Mouse (Mus musculus) hindbrain, postnatal 0 days (tissue): ENCODE results near the gene Adgrl3. TPM values are rescaled to one million over a fixed set of nuclear protein-coding genes. Genes with fewer than 3 reads are reported as not detected.

Experiments used
- ATAC-seq: fragments of 200-750 bp; cut with Nextera tagmentation; 2 replicates; pipeline ENCODE4 v1.8.0; 2017; ENCODE audit warnings: mild to moderate bottlenecking, moderate TSS enrichment, moderate library complexity
- DNase-seq: peaks from one replicate; pipeline ENCODE4 v3.0.0-alpha.2; 2015; ENCODE audit warnings: low spot score
- H3K27ac ChIP-seq: fragments of 300-500 bp; sonication (generic); 2 replicates; pipeline ENCODE4 v1.5.1; 2014; ENCODE audit warnings: mild to moderate bottlenecking
- H3K27me3 ChIP-seq: fragments of 300-500 bp; sonication (generic); 2 replicates; pipeline ENCODE4 v1.6.1; 2014; ENCODE audit warnings: low read length, mixed read lengths; ENCODE audit not compliant: insufficient read depth
- H3K36me3 ChIP-seq: fragments of 300-500 bp; sonication (generic); 2 replicates; pipeline ENCODE4 v1.6.1; 2014; ENCODE audit warnings: low read length, mixed read lengths; ENCODE audit not compliant: insufficient read depth
- H3K4me1 ChIP-seq: fragments of 300-500 bp; sonication (generic); 2 replicates; pipeline ENCODE4 v1.6.1; 2014; ENCODE audit warnings: antibody characterized with exemption, low read length, mixed read lengths; ENCODE audit not compliant: insufficient read depth
- H3K4me2 ChIP-seq: fragments of 300-500 bp; sonication (generic); 2 replicates; pipeline ENCODE4 v1.6.1; 2014; ENCODE audit warnings: low read depth, mild to moderate bottlenecking, low read length, moderate library complexity, mixed read lengths
- H3K4me3 ChIP-seq: fragments of 300-500 bp; sonication (generic); 2 replicates; pipeline ENCODE4 v1.5.1; 2014; ENCODE audit warnings: low read length
- H3K9ac ChIP-seq: fragments of 300-500 bp; sonication (generic); replicated peaks from 2 replicates; pipeline ENCODE4 v1.6.1; 2014; ENCODE audit warnings: mild to moderate bottlenecking, low read length, moderate library complexity, mixed read lengths
- H3K9me3 ChIP-seq: fragments of 300-500 bp; sonication (generic); 2 replicates; pipeline ENCODE4 v1.6.1; 2016; ENCODE audit warnings: low read length, mixed read lengths
- CTCF ChIP-seq: IDR thresholded peaks from 2 replicates; pipeline ENCODE4 v1.5.1; 2016; ENCODE audit warnings: antibody characterized with exemption, control low read depth, low read depth
- WGBS: fragments of 180-500 bp; shearing (Covaris S2); extraction: QIAGEN DNeasy Blood & Tissue Kit; methylation state at CpG from one replicate; pipeline ENCODE4 v1.1.7; 2014; 5-methylcytosine and 5-hydroxymethylcytosine counted together
- polyA plus RNA-seq: library from polyadenylated mRNA; unstranded; fragments of >200 nt; fragmentation: Nextera tagmentation; extraction: Ambion mirVana; gene quantifications from 2 replicates; pipeline ENCODE4 v1.2.1, GENCODE M21; 2015
- total RNA-seq: library from RNA; depleted of rRNA; stranded (reverse); fragments of >200 nt; gene quantifications from 2 replicates; pipeline ENCODE4 v1.2.3, GENCODE M21; 2014

Gene Adgrl3
- total and polyA plus RNA-seq, 2 experiments from 2014 or later = 52.7 to 186 TPM

- ATAC-seq = no peak
Measured at GRCm38 (mm10) chr5:81590005-81590694, 570.2 kb downstream of the Adgrl3 start.

GRCm38 (mm10) chr5:81591481-81591880 is 571.5 kb downstream of the Adgrl3 start:
- no peak overlapping the region for H3K27ac ChIP-seq
- H3K4me3 ChIP-seq = no peak overlapping the region
- H3K9ac ChIP-seq = no peak overlapping the region
- TF ChIP-seq CTCF = no peak
- H3K4me1 ChIP-seq = no peaks in the 10 kb centered on the region
- ATAC-seq = no peak
- H3K36me3 ChIP-seq = no peaks in the 10 kb centered on the region
- H3K4me2 ChIP-seq = no peak overlapping the region
- WGBS = 48% methylated on average over 3 of the region's 3 CpGs
- no peaks in the 10 kb centered on the region for H3K9me3 ChIP-seq
- DNase-seq = no peak
- no peaks in the 10 kb centered on the region for H3K27me3 ChIP-seq

More at GRCm38 (mm10) chr5:81590005-81590694, 570.2 kb downstream of the Adgrl3 start:
- no peak for DNase-seq
- Histone ChIP-seq H3K4me1 (no peaks in the 10 kb centered on the region), H3K4me3 (no peak overlapping the region), H3K27ac (no peak overlapping the region), H3K9me3 (no peaks in the 10 kb centered on the region), H3K9ac (no peak overlapping the region), H3K36me3 (no peaks in the 10 kb centered on the region), H3K4me2 (no peak overlapping the region), H3K27me3 (no peaks in the 10 kb centered on the region)
- WGBS = 84% methylated on average over 14 of the region's 14 CpGs
- no peak for TF ChIP-seq CTCF

DNA sequence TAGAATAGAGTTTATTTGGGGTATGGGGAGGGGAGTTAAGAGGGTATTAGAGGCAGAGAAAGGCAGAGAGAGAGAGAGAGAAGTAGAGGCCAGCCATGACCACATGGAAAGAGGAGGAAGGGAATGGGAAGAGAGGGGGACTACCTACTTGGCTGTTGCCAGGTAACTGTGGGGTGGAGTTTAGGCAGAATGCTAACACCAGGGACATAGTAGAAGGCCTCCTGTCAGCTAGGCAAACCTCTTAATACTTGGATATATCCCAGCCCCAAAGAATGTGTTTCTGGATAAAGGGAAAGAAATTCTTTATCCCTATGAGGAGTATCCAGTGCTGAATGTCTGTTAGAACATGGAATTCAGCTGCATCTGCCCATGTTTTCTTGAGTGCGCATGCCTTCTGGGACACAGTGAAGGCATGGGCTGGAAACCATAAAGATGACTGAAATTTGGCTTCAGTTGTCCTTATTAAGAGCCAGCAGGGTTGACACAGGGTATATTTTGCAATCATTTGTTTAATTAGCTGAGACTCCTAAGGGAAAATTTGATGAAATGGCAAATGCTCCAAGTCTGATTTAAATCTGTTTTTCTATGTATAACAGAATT is 573.6 kb downstream of the Adgrl3 start:
- H3K4me3 ChIP-seq = no peak overlapping the region
- no peak for DNase-seq
- no peak overlapping the region for H3K9ac ChIP-seq
- H3K27me3 ChIP-seq = no peaks in the 10 kb centered on the region
- H3K27ac ChIP-seq = no peak overlapping the region
- ATAC-seq = no peak
- WGBS = 76% methylated on average over 1 of the region's 1 CpGs
- H3K36me3 ChIP-seq = no peaks in the 10 kb centered on the region
- TF ChIP-seq CTCF = no peak
- H3K4me1 ChIP-seq = no peaks in the 10 kb centered on the region
- H3K9me3 ChIP-seq = no peaks in the 10 kb centered on the region
- H3K4me2 ChIP-seq = no peak overlapping the region

DNA sequence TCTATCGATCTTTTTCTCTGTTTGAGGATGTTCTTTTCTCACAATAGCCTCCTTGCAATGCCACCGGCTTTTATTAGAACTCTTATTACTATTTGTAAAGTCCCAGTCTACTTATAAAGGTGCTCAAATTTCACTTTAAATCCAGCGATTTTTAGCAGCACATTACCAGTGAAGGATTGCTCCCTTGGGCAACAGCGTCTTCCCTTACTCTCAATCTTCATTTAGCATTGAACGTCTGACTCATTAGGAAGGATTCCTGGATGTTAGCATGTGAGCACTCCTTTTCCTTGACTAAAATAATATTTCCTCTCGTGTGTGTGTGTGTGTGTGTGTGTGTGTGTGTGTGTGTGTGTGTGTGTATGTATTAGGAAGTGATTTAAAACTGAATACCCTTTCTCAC is 578.1 kb downstream of the Adgrl3 start:
- no peaks in the 10 kb centered on the region for H3K27me3 ChIP-seq
- ATAC-seq (no peak), DNase-seq (peak; percentile 25)
- H3K36me3 ChIP-seq = no peaks in the 10 kb centered on the region
- no peak overlapping the region for H3K4me3 ChIP-seq
- H3K27ac ChIP-seq = no peak overlapping the region
- H3K9ac ChIP-seq = no peak overlapping the region
- 60% methylated on average over 6 of the region's 6 CpGs for WGBS
- no peak for TF ChIP-seq CTCF
- no peaks in the 10 kb centered on the region for H3K9me3 ChIP-seq
- H3K4me1 ChIP-seq = no peaks in the 10 kb centered on the region
- no peak overlapping the region for H3K4me2 ChIP-seq

DNA sequence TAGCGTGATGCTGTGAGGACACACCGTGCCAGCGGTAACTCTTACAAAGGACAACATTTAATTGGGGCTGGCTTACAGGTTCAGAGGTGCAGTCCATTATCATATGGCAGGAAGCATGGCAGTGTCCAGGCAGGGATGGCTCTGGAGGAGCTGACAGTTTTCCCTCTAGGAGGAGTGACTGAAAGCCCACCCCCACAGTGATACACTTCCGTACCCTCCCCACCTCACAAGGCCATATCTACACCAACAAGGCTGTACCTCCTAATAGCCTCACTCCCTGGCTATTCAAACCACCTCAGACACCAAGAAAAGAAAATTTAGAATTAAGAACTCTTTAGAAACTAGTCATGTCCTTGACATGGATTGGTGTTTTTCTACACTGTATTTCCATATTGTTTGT is 583.0 kb downstream of the Adgrl3 start:
- Histone ChIP-seq H3K4me2 (no peak overlapping the region), H3K9ac (no peak overlapping the region), H3K27ac (no peak overlapping the region), H3K36me3 (no peaks in the 10 kb centered on the region), H3K4me1 (no peaks in the 10 kb centered on the region), H3K27me3 (no peaks in the 10 kb centered on the region), H3K9me3 (no peaks in the 10 kb centered on the region), H3K4me3 (no peak overlapping the region)
- WGBS = 81% methylated on average over 4 of the region's 4 CpGs
- TF ChIP-seq CTCF = no peak
- DNase-seq = no peak
- no peak for ATAC-seq

DNA sequence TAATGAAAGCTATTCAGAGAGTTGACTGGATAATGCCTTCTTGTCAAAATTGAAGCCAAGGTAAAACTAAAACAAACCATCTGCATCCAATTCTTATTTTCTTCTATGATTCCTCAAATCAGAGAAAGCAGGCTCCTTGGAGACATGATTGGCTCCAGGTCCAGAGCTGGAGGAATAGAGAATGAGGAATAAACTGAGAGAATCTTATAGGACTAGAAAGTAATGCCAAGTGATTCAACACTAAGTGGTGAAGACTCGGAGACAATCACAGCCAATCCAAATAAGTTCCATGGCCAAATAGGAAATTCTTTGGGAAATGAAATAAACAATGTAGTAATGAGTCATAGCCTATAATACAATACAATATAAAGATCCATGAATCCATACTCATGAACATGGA is 585.7 kb downstream of the Adgrl3 start:
- ATAC-seq = no peak

GRCm38 (mm10) chr5:81610223-81610622 is 590.3 kb downstream of the Adgrl3 start:
- Histone ChIP-seq H3K36me3 (no peaks in the 10 kb centered on the region), H3K9ac (no peak overlapping the region), H3K4me3 (no peak overlapping the region), H3K27ac (no peak overlapping the region), H3K27me3 (no peaks in the 10 kb centered on the region), H3K4me1 (no peaks in the 10 kb centered on the region), H3K4me2 (no peak overlapping the region), H3K9me3 (no peaks in the 10 kb centered on the region)
- TF ChIP-seq CTCF = no peak
- DNase-seq = peak; percentile 63
- 37% methylated on average over 5 of the region's 5 CpGs for WGBS
- peak; percentile 79 for ATAC-seq

More for the DNA sequence above, 585.7 kb downstream of the Adgrl3 start:
- no peak for DNase-seq
- no peak overlapping the region for H3K9ac ChIP-seq
- H3K27me3 ChIP-seq = no peaks in the 10 kb centered on the region
- no peaks in the 10 kb centered on the region for H3K36me3 ChIP-seq
- no peak overlapping the region for H3K4me3 ChIP-seq
- no peaks in the 10 kb centered on the region for H3K4me1 ChIP-seq
- no peaks in the 10 kb centered on the region for H3K9me3 ChIP-seq
- H3K27ac ChIP-seq = no peak overlapping the region
- H3K4me2 ChIP-seq = no peak overlapping the region
- no peak for TF ChIP-seq CTCF
- WGBS = 74% methylated on average over 1 of the region's 1 CpGs
